Mouse (Mus musculus): ENCODE results near the gene Retn.

Retn gene

GRCm38 (mm10) chr8:3655526-3655925 is at the start of gene Retn:
Gene Retn, plus strand, starts transcription at chr8:3655770.
- no peak for ATAC-seq (ENCODE audit: insufficient number of reproducible peaks, low FRiP score, low TSS enrichment)

GRCm38 (mm10) chr8:3606593-3606992 is 49.0 kb upstream of the Retn start:
- no peak for ATAC-seq (ENCODE audit: insufficient number of reproducible peaks, low FRiP score, low TSS enrichment)

GRCm38 (mm10) chr8:3607822-3608221 is 47.7 kb upstream of the Retn start:
- ATAC-seq (ENCODE audit: insufficient number of reproducible peaks, low FRiP score, low TSS enrichment): no peak

GRCm38 (mm10) chr8:3609046-3609815 is 46.3 kb upstream of the Retn start:
- ATAC-seq (ENCODE audit: insufficient number of reproducible peaks, low FRiP score, low TSS enrichment): no peak

- ATAC-seq (ENCODE audit: insufficient number of reproducible peaks, low FRiP score, low TSS enrichment): no peak
These were observed 45.8 kb upstream of the Retn start for GRCm38 (mm10) chr8:3609816-3610150.

- ATAC-seq (ENCODE audit: insufficient number of reproducible peaks, low FRiP score, low TSS enrichment): peak; percentile 92
These were observed 34.2 kb upstream of the Retn start, which contains the start of the genes Xab2 and Pet100 for GRCm38 (mm10) chr8:3621199-3621970. Gene Xab2, minus strand, starts transcription at chr8:3621316. Gene Pet100, plus strand, starts transcription at chr8:3621548.

- no peak for ATAC-seq (ENCODE audit: insufficient number of reproducible peaks, low FRiP score, low TSS enrichment)
These were observed 33.5 kb upstream of the Retn start for GRCm38 (mm10) chr8:3622119-3622518.

- ATAC-seq (ENCODE audit: insufficient number of reproducible peaks, low FRiP score, low TSS enrichment): no peak
These were observed 30.1 kb upstream of the Retn start, which contains the start of gene Pcp2 for GRCm38 (mm10) chr8:3625445-3625844. Gene Pcp2, minus strand, starts transcription at chr8:3625545.

GRCm38 (mm10) chr8:3626971-3627370 is 28.6 kb upstream of the Retn start:
- no peak for ATAC-seq (ENCODE audit: insufficient number of reproducible peaks, low FRiP score, low TSS enrichment)

- ATAC-seq (ENCODE audit: insufficient number of reproducible peaks, low FRiP score, low TSS enrichment): no peak
These were observed 27.6 kb upstream of the Retn start for GRCm38 (mm10) chr8:3628014-3628413.

GRCm38 (mm10) chr8:3630647-3631477 is 24.7 kb upstream of the Retn start, which contains the start of gene Stxbp2:
Gene Stxbp2, plus strand, starts transcription at chr8:3630955.
- peak; percentile 75 for ATAC-seq (ENCODE audit: insufficient number of reproducible peaks, low FRiP score, low TSS enrichment)

GRCm38 (mm10) chr8:3631478-3631875 is 24.1 kb upstream of the Retn start:
- ATAC-seq (ENCODE audit: insufficient number of reproducible peaks, low FRiP score, low TSS enrichment): no peak

- ATAC-seq (ENCODE audit: insufficient number of reproducible peaks, low FRiP score, low TSS enrichment): no peak
These were observed 9.8 kb upstream of the Retn start for GRCm38 (mm10) chr8:3645804-3646203.

- no peak for ATAC-seq (ENCODE audit: insufficient number of reproducible peaks, low FRiP score, low TSS enrichment)
These were observed 8.6 kb upstream of the Retn start for GRCm38 (mm10) chr8:3646824-3647531.

GRCm38 (mm10) chr8:3647561-3647960 is 8.0 kb upstream of the Retn start:
- no peak for ATAC-seq (ENCODE audit: insufficient number of reproducible peaks, low FRiP score, low TSS enrichment)

GRCm38 (mm10) chr8:3648268-3648667 is 7.3 kb upstream of the Retn start:
- no peak for ATAC-seq (ENCODE audit: insufficient number of reproducible peaks, low FRiP score, low TSS enrichment)

- no peak for ATAC-seq (ENCODE audit: insufficient number of reproducible peaks, low FRiP score, low TSS enrichment)
These were observed 6.6 kb upstream of the Retn start for GRCm38 (mm10) chr8:3648990-3649389.

GRCm38 (mm10) chr8:3652845-3653244 is 2.7 kb upstream of the Retn start:
- ATAC-seq (ENCODE audit: insufficient number of reproducible peaks, low FRiP score, low TSS enrichment): no peak

GRCm38 (mm10) chr8:3654726-3655508 is 653 bp upstream of the Retn start:
- no peak for ATAC-seq (ENCODE audit: insufficient number of reproducible peaks, low FRiP score, low TSS enrichment)

Measured in cerebellum, adult (tissue).